Mouse (Mus musculus): ENCODE data around the gene Ttc19. TPM values are rescaled to one million over a fixed set of nuclear protein-coding genes. Genes with fewer than 3 reads are reported as not detected.
A peak's percentile ranks its signal among the peaks of the same experiment; 100 is the strongest.

Gene Ttc19
- polyA plus RNA-seq (2012; rRNA removed), result 28.2 and 29.5 TPM in 2 replicates

DNA sequence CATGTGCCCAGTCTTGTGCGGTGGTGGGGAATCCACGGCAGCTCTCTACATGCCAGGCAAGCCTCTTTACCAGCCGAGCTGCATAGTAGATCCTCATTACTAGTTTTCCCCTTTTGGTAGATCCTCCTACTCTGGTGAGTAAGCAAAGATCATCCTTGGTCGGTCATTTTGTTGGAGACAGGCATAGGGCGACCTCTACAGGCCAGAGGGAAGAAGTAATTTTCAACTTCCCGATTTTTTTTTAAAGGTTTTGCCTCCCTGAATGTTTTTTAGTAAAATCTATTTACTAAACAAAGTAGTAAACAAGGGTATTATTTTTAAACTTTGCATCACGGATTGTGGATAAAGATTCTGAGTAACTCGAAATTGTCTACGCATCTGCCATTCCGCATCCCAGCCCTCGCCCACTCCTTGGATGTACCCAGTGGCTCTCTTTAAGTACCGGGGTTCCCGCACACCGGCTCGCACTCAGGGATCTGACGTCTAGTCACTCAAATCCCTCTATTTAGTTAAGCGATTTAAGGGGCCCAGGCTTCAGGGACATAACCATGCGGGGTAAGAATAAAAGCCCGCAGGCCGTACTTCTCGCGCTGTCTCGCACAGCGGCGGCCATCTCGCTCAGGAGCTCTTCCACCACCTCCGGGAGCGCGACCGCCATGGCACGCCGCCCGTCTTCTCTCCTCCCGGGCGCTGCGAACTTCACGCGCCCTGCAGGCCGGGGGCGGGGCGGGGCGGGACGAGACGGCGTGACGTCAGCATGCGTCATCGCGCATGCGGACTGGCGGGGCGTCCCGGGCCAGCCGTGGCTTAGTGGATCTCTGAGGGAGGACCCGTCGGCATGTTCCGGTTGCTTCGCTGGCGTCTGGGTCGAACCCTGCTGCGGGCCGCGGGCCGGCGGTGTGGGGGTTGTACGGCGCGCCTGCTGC is at the start of gene Ttc19, which contains the start of gene Zswim7:
TSS of gene Ttc19 (plus strand) at position 799 of the 926 bp plus-strand sequence.
TSS of gene Zswim7 (minus strand) at position 701 of the 926 bp plus-strand sequence.
- TF ChIP-seq POLR2A (IDR thresholded peaks at IDR 0.05; ENCODE audit: borderline replicate concordance, extremely low read depth, insufficient read depth, insufficient read length, poor library complexity, severe bottlenecking) (no peak; the same call in none of the 2 replicates), CTCF (IDR thresholded peaks at IDR 0.05; ENCODE audit: borderline replicate concordance, extremely low read depth, insufficient read depth, insufficient read length) (peak; percentile 77; the same call in 1 of the 2 replicates)
- peak; percentile 97 for DNase-seq (ENCODE audit: low read depth)

DNA sequence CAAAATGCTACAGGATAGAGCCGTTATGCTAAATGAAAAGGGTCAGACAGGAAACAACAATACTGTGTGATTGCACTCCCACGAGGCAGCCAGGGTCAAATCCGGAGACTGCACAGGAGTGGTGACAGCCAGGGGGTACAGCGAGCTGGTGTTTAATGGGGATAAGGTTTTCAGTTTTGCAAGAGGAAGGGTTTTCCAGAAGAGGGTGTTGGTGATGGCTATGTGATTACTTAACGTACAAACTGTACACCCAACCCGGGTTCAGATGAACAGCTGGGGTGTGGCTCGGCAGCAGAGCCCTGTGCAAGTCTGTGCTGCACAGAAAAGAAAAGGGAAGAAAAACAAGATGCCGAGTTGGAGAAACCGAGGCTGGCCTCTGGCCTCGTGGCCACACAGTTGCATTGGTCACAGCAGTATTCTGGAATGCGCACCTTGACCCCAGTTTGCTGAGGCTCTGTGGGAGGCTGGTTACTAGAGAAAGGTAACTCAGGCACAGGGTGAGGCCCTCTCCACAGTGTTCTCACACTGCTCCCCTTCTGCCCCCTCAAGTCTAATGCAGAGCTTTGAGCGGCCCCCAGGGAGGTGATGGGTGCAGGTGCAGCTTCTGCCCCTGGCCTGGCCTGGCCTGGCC is 40.5 kb upstream of the Ttc19 start:
- no peak for DNase-seq (ENCODE audit: low read depth)
- TF ChIP-seq CTCF (IDR thresholded peaks at IDR 0.05; ENCODE audit: borderline replicate concordance, extremely low read depth, insufficient read depth, insufficient read length), result no peak
- TF ChIP-seq POLR2A (IDR thresholded peaks at IDR 0.05; ENCODE audit: borderline replicate concordance, extremely low read depth, insufficient read depth, insufficient read length, poor library complexity, severe bottlenecking), result no peak

DNA sequence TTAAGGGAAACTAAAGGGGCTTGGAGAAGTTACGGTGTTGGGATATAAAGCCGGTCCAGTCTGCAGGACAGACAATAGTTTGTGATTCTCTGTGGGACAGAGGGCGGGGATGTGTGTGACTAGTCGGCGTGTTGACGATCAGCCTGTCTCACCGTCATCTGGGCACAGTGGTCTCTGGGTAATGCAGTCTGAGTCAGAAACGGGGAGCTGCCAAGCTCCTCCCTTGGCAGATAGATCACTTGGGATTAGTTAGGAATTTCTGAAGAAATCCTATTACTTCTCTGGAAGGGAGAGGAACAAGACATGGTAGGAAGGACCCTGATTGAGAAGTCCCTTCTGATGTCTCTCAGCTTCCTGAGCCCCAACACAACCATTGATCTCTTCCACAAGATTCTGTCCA is 37.4 kb upstream of the Ttc19 start:
- DNase-seq (ENCODE audit: low read depth), result no peak
- TF ChIP-seq CTCF (IDR thresholded peaks at IDR 0.05; ENCODE audit: borderline replicate concordance, extremely low read depth, insufficient read depth, insufficient read length) (no peak), POLR2A (IDR thresholded peaks at IDR 0.05; ENCODE audit: borderline replicate concordance, extremely low read depth, insufficient read depth, insufficient read length, poor library complexity, severe bottlenecking) (no peak)

DNA sequence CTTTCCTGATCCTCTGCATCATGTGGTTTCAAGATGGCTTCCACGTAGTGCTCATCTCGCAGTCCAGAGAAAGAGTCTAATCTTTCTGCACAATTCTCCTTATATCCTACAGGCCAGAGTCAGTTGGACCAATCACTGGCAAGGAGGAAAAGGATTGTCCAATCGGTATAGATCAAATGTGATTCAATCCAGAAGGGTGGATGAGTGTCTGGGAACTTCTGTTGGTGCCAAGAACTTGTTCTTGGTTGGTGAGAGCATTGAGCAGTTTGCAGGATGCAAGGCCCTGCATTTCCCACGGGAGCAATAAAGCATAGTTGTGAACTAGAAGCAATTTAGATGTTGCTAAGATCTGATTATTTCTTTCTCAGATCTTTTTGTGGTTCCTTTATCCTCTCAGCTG is 36.8 kb upstream of the Ttc19 start:
- TF ChIP-seq POLR2A (IDR thresholded peaks at IDR 0.05; ENCODE audit: borderline replicate concordance, extremely low read depth, insufficient read depth, insufficient read length, poor library complexity, severe bottlenecking), result no peak
- no peak for TF ChIP-seq CTCF (IDR thresholded peaks at IDR 0.05; ENCODE audit: borderline replicate concordance, extremely low read depth, insufficient read depth, insufficient read length)

DNA sequence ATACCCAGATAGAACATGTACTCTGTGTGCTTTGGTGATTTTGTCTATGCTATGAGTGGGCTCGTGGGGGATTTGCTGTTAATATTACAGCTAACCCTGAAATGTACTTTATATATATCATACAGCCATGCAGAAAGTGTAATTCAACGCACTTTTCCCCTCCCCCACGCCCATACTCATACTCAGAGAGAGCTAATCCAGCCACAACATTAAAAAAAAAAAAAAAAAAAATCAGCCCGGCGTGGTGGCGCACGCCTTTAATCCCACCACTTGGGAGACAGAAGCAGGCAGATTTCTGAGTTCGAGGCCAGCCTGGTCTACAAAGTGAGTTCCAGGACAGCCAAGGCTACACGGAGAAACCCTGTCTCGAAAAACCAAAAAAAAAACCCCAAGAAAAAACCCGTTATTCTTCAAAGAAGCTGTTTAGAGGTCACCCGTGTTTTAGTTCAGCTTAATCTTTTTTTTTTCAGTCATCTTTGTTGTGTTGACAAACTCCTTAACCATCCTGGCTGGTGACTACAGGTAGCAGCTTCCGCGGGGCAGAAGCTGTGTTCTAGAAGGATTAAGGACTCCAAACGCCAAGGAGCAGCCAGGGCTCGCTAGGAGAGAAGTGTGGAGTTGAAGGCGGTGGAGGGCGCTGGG is 33.4 kb upstream of the Ttc19 start:
- no peak for DNase-seq (ENCODE audit: low read depth)
- TF ChIP-seq CTCF (IDR thresholded peaks at IDR 0.05; ENCODE audit: borderline replicate concordance, extremely low read depth, insufficient read depth, insufficient read length) (no peak), POLR2A (IDR thresholded peaks at IDR 0.05; ENCODE audit: borderline replicate concordance, extremely low read depth, insufficient read depth, insufficient read length, poor library complexity, severe bottlenecking) (no peak)

More for the DNA sequence above, 36.8 kb upstream of the Ttc19 start:
- no peak for DNase-seq (ENCODE audit: low read depth)

DNA sequence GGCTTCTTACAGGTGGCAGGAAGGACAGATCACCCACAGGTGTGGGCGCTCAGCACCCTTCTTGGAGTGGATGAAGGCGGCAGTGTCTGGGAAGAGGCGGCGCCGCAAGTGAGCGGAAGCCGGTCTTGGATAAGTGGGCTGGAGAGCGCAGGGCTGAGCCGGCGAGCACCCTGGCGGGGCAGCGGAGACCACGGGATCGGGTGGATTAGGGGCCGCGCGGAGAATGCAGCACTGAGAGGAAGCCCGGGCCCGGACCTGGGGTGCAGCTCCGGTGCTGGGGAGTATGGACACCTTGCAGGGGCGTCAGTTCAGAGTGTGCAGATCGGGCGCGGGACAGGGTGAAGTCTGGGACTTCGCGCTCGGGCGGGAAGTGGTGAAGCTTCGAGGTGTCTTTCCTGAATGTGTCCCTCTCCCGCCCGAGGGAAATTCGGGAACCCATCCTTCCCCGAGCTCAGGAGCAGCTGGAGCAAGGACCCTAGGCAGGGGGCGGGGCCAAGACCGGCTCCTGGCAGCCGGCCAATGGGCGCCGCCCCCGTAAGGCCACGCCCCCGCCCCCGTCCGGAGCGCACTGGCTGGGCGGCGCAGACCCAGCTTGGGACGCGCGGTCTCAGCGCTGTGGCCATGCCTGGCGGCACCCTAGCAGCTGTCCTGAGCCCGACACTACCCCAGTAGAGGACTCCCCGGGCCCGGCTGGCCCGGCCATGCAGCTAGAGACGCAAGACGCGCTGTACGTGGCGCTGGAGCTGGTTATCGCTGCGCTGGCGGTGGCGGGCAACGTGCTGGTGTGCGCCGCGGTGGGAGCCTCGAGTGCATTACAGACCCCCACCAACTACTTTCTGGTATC is 32.6 kb upstream of the Ttc19 start, which contains the start of gene Adora2b:
TSS of gene Adora2b (plus strand) at position 584 of the 844 bp plus-strand sequence.
- peak; percentile 83 for DNase-seq (ENCODE audit: low read depth)
- TF ChIP-seq POLR2A (IDR thresholded peaks at IDR 0.05; ENCODE audit: borderline replicate concordance, extremely low read depth, insufficient read depth, insufficient read length, poor library complexity, severe bottlenecking) (no peak), CTCF (IDR thresholded peaks at IDR 0.05; ENCODE audit: borderline replicate concordance, extremely low read depth, insufficient read depth, insufficient read length) (no peak)

DNA sequence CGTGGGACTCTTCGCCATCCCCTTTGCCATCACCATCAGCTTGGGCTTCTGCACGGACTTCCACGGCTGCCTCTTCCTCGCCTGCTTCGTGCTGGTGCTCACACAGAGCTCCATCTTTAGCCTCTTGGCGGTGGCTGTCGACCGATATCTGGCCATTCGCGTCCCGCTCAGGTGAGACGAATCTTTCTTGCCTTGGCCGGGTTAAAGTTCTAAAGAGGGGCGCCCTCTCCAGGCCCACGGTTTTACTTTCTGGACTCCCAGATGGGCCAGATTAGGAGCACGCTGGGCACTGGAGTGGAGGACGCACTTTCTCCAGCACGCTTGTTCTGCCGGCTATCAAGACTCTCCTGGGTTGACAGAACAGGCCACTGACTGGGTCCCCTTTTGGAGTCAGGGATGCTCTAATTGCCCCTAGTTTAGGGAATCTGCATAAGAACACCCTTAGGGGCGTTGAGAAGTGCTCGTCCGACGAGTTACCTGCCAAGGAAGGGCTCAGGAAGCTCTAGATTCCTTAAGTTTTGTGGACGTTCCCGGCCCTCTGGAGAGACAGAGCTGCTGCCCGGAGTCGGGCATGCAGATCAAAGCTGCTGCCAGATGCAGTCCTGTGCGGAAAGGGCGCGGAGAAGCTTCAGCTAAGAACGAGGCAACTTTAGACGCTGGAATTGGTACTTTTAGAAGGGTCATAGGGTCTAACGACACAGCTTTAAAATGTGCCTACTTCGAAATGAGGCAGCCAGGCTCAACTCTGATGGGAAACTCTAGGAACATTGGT is 31.8 kb upstream of the Ttc19 start:
- no peak for DNase-seq (ENCODE audit: low read depth)
- TF ChIP-seq CTCF (IDR thresholded peaks at IDR 0.05; ENCODE audit: borderline replicate concordance, extremely low read depth, insufficient read depth, insufficient read length), result no peak
- TF ChIP-seq POLR2A (IDR thresholded peaks at IDR 0.05; ENCODE audit: borderline replicate concordance, extremely low read depth, insufficient read depth, insufficient read length, poor library complexity, severe bottlenecking), result no peak

DNA sequence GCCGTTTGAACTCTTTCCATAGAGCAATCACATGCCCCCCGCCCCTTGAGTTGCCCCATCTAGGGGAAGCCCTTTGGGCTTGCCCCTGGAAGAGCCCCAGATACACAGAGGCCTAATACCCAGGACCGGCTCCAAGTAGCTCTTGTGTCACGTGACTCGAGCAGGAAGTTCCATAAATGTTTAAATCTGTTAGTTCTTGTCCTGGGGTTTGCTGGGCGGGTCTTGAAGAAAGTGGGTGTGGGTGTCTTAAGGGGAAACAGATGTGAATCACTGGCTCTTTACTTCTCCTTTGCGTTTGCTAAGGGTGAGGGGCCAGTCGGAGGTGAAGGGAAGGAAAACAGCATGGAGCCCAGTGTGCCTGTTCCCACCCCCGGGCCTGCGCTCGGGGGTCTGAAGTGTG is 30.2 kb upstream of the Ttc19 start:
- TF ChIP-seq POLR2A (IDR thresholded peaks at IDR 0.05; ENCODE audit: borderline replicate concordance, extremely low read depth, insufficient read depth, insufficient read length, poor library complexity, severe bottlenecking) (no peak), CTCF (IDR thresholded peaks at IDR 0.05; ENCODE audit: borderline replicate concordance, extremely low read depth, insufficient read depth, insufficient read length) (no peak)
- DNase-seq (ENCODE audit: low read depth), result no peak

DNA sequence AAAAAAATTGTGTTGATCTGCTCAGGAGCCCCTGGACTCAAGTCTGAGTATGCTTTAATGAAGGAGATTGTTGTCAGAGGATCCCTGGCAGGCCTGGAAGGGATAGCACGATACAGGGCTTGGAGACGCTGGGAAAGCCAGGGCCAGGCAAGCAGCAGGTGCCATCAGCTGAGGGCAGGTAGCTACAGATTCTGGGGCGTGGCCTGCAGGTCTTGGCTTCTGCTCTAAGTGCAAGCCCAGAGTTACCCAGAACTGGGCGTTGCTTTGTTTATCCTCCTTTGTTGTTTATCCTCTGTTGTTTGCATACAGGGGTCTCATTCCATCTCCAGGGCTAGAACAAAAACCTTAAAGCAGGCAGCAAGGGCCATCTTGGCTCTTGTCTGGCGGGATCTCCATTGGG is 27.9 kb upstream of the Ttc19 start:
- DNase-seq (ENCODE audit: low read depth), result no peak
- TF ChIP-seq CTCF (IDR thresholded peaks at IDR 0.05; ENCODE audit: borderline replicate concordance, extremely low read depth, insufficient read depth, insufficient read length), result no peak
- TF ChIP-seq POLR2A (IDR thresholded peaks at IDR 0.05; ENCODE audit: borderline replicate concordance, extremely low read depth, insufficient read depth, insufficient read length, poor library complexity, severe bottlenecking), result no peak

DNA sequence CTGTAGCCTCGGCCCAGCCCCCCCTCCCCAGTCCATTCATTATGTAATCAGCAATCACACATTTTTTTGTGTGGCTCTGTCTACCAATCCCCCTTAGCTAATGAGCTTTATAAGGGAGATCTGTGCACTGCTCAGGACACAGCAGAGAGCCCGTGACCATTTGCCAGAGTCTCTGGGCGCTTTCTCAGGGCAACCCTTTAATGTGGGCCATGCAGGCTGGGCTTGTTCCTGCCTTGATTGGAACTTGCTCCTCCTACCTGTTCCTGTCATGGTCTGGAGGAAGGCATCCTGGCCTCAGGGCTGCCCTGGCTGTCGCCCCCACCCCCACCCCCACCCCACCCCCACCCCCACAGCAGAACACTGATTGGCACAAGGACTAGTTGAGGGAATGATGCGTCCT is 22.1 kb upstream of the Ttc19 start:
- TF ChIP-seq CTCF (IDR thresholded peaks at IDR 0.05; ENCODE audit: borderline replicate concordance, extremely low read depth, insufficient read depth, insufficient read length) (no peak), POLR2A (IDR thresholded peaks at IDR 0.05; ENCODE audit: borderline replicate concordance, extremely low read depth, insufficient read depth, insufficient read length, poor library complexity, severe bottlenecking) (no peak)
- DNase-seq (ENCODE audit: low read depth), result peak; percentile 24

Data from brain, embryonic 14.5 days (tissue).